Mouse (Mus musculus): ENCODE results near the gene Disp1.

Disp1 gene

GRCm38 (mm10) chr1:183200926-183201325, 20.4 kb downstream of the Disp1 start:
- DNase-seq: no peak

GRCm38 (mm10) chr1:183194763-183195162, 26.6 kb downstream of the Disp1 start:
- no peak for DNase-seq

GRCm38 (mm10) chr1:183194151-183194550, 27.2 kb downstream of the Disp1 start:
- peak in 1 of 2 experiments; percentile 23 for DNase-seq

- no peak for DNase-seq
Observed at GRCm38 (mm10) chr1:183191398-183191797, 29.9 kb downstream of the Disp1 start.

- DNase-seq: no peak
Observed at GRCm38 (mm10) chr1:183190456-183190855, 30.9 kb downstream of the Disp1 start.

- no peak for DNase-seq
Observed at GRCm38 (mm10) chr1:183189014-183189662, 32.2 kb downstream of the Disp1 start.

GRCm38 (mm10) chr1:183188115-183189013, 33.0 kb downstream of the Disp1 start:
- no peak for DNase-seq

- DNase-seq: no peak
Observed at GRCm38 (mm10) chr1:183185560-183185959, 35.8 kb downstream of the Disp1 start.

GRCm38 (mm10) chr1:183184681-183185080, 36.6 kb downstream of the Disp1 start:
- DNase-seq: no peak

GRCm38 (mm10) chr1:183183565-183183964, 37.8 kb downstream of the Disp1 start:
- DNase-seq: no peak

- no peak for DNase-seq
Observed at GRCm38 (mm10) chr1:183182641-183183414, 38.5 kb downstream of the Disp1 start.

GRCm38 (mm10) chr1:183181030-183181395, 40.3 kb downstream of the Disp1 start:
- DNase-seq: no peak

GRCm38 (mm10) chr1:183180301-183181029, 40.9 kb downstream of the Disp1 start:
- DNase-seq: no peak

- no peak for DNase-seq
Observed at GRCm38 (mm10) chr1:183179316-183179715, 42.0 kb downstream of the Disp1 start.

- no peak for DNase-seq
Observed at GRCm38 (mm10) chr1:183175236-183175635, 46.1 kb downstream of the Disp1 start.

- no peak for DNase-seq
Observed at GRCm38 (mm10) chr1:183171095-183171494, 50.2 kb downstream of the Disp1 start.

- no peak for DNase-seq
Observed at GRCm38 (mm10) chr1:183168465-183168864, 52.9 kb downstream of the Disp1 start.

GRCm38 (mm10) chr1:183167776-183168175, 53.5 kb downstream of the Disp1 start:
- DNase-seq: no peak

GRCm38 (mm10) chr1:183166700-183167099, 54.6 kb downstream of the Disp1 start:
- DNase-seq: no peak

- peak in 1 of 2 experiments; percentile 21 for DNase-seq
Observed at GRCm38 (mm10) chr1:183164648-183165071, 56.7 kb downstream of the Disp1 start.

- no peak for DNase-seq
Observed at GRCm38 (mm10) chr1:183164190-183164580, 57.1 kb downstream of the Disp1 start.

GRCm38 (mm10) chr1:183163512-183164189, 57.7 kb downstream of the Disp1 start:
- no peak for DNase-seq

Data from lung, adult 18-20 months (tissue).